14 mouse cellular contexts compared by ENCODE assay signal in the genomic region with DNA sequence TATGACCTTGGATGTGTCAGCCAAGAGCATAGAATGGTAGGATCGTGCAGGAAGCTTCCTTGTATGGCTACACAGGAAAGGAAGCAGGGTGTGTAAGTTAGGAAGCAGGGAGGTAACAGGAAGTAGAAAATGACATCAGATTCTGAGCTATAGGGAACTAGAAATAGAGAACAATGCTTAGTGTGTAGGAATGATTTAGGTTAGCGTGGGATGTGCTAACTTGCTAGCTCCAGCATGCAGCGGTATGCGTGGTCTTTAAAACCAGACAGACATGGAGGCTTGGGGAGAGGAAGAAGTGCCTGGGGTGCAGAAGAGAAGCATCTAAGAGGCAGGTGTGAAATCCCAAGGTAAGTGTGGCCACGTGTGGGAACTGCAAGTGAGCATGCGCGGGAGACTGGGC. TPM values are rescaled to one million over a fixed set of nuclear protein-coding genes. Genes with fewer than 3 reads are reported as not detected.
DNase-seq lines count a peak whose midpoint lies in the region; ATAC-seq and TF ChIP-seq lines count a peak whose summit lies in the region.
"Had no signal": no experiment of that assay in that cellular context is flagged by ENCODE, and none has a peak within 500 bp of the region (broad histone marks: within the 10 kb centered on the region; RNA-seq: fewer than 3 reads in every experiment).

No protein-coding gene starts in this region.

- H3K36me3 ChIP-seq in heart, postnatal 0 days (replicated peaks; ENCODE audit: control insufficient read depth, insufficient read depth, low read length), result no peaks in the 10 kb centered on the region
- H3K36me3 ChIP-seq: neural tube, embryonic 13.5 days had no signal

- TF ChIP-seq CTCF in heart, postnatal 0 days (IDR thresholded peaks at IDR 0.05; ENCODE audit: low read depth), result no peak

- H3K4me1 ChIP-seq in heart, postnatal 0 days (ENCODE audit: control insufficient read depth, insufficient read depth), result no peaks in the 10 kb centered on the region
- H3K4me1 ChIP-seq: neural tube, embryonic 13.5 days had no signal

- TF ChIP-seq EP300 in heart, postnatal 0 days (IDR thresholded peaks at IDR 0.05; ENCODE audit: low read depth), result no peak

- no peaks in the 10 kb centered on the region for H3K9me3 ChIP-seq in heart, postnatal 0 days (replicated peaks; ENCODE audit: control insufficient read depth, low read length)
- H3K9me3 ChIP-seq: neural tube, embryonic 13.5 days had no signal

- H3K27ac ChIP-seq in heart, postnatal 0 days (ENCODE audit: low read depth), result no peak overlapping the region
- H3K27ac ChIP-seq: neural tube, embryonic 13.5 days had no signal

- DNase-seq in heart, postnatal 0 days (ENCODE audit: low spot score), result peak; percentile 10
- no peak for DNase-seq in heart, postnatal 4 days
- DNase-seq in right cerebral cortex, adult 2 months (ENCODE audit: low spot score in 2 of 2), result peak; percentile 12 to 13
- DNase-seq in right cerebral cortex, postnatal 14 days, result no peak
- DNase-seq in left cerebral cortex, postnatal 36 days (ENCODE audit: low spot score in 2 of 2), result peak; percentile 14 to 17
- DNase-seq in T-cell, adult 2 months (ENCODE audit: low spot score), result no peak
- no peak for DNase-seq in cerebellum, postnatal 10 days
- DNase-seq: cerebellum, adult 9-10 months; kidney, adult 2 months; retina, postnatal 1 day; thymus, adult 18-20 months had no signal

- ATAC-seq in heart, postnatal 0 days (ENCODE audit: insufficient read depth, low read depth), result no peak
- ATAC-seq: hindbrain, embryonic 16.5 days; midbrain, embryonic 16.5 days had no signal

- 56% methylated on average over 7 of the region's 7 CpGs for WGBS in heart, postnatal 0 days

- H3K27me3 ChIP-seq in heart, postnatal 0 days (ENCODE audit: control insufficient read depth, insufficient read depth, low read length), result no peaks in the 10 kb centered on the region
- H3K27me3 ChIP-seq: neural tube, embryonic 13.5 days had no signal

- no peak overlapping the region for H3K9ac ChIP-seq in heart, postnatal 0 days (replicated peaks; ENCODE audit: low read depth, low read length)
- H3K9ac ChIP-seq: neural tube, embryonic 13.5 days had no signal

- intact Hi-C loops in left cerebral cortex, postnatal 36 days (cut with DNase I), result no loop called here

- no peak overlapping the region for H3K4me3 ChIP-seq in heart, postnatal 0 days (ENCODE audit: low read depth, low read length)
- H3K4me3 ChIP-seq: neural tube, embryonic 13.5 days had no signal

- H3K4me2 ChIP-seq in heart, postnatal 0 days (ENCODE audit: low read depth, low read length), result no peak overlapping the region
- H3K4me2 ChIP-seq: neural tube, embryonic 13.5 days had no signal

RNA-seq across cellular contexts. Expression of a gene that starts 24.7 kb away (rescaled TPM):
- total RNA-seq in heart, postnatal 0 days (2014; rRNA removed; ENCODE audit: low replicate concordance), result 0.15 and 1.6 TPM in 2 replicates
- 0.29 TPM in 2 replicates for polyA plus RNA-seq in heart, postnatal 0 days (2015; fragmentation: Nextera tagmentation; extraction: Ambion mirVana)
- total RNA-seq in heart, postnatal 4 days (2021), result 1 to 10 TPM in 1 of 2 experiments, under 1 TPM in 1; 0.77 to 1.4 TPM
- under 1 TPM; 0.35 to 0.48 TPM for total RNA-seq in left cerebral cortex, postnatal 36 days (2021)
- polyA plus RNA-seq: neural tube, embryonic 13.5 days had no signal

Comparison
In these comparisons a context has a peak if more than half of its experiments do, and no peak if none do; other contexts are left out.
1. DNase-seq: peak in heart, postnatal 0 days (single experiment), right cerebral cortex, adult 2 months (2 of 2) and left cerebral cortex, postnatal 36 days (2 of 2); none in heart, postnatal 4 days (single experiment), right cerebral cortex, postnatal 14 days (single experiment), T-cell, adult 2 months (single experiment) and cerebellum, postnatal 10 days (0 of 2).